Mouse (Mus musculus) erythroblast, embryonic 14.5 days (primary cell): ENCODE data around the gene Mafb. TPM values are rescaled to one million over a fixed set of nuclear protein-coding genes. Genes with fewer than 3 reads are reported as not detected.

Experiments
- H3K27me3 ChIP-seq: 2 replicates; pipeline ENCODE4 v1.6.1; 2012; ENCODE audit warnings: inconsistent platforms; ENCODE audit not compliant: control insufficient read depth
- H3K36me3 ChIP-seq: 2 replicates; pipeline ENCODE4 v1.6.1; 2012; ENCODE audit warnings: mild to moderate bottlenecking, inconsistent platforms; ENCODE audit not compliant: control insufficient read depth
- H3K4me1 ChIP-seq: 2 replicates; pipeline ENCODE4 v1.6.1; 2012; ENCODE audit warnings: inconsistent platforms; ENCODE audit not compliant: control insufficient read depth
- H3K4me3 ChIP-seq: replicated peaks from 2 replicates; pipeline ENCODE3; 2012; ENCODE audit warnings: moderate library complexity, mild to moderate bottlenecking, inconsistent platforms
- H3K9me3 ChIP-seq: 2 replicates; pipeline ENCODE4 v1.6.1; 2012; ENCODE audit warnings: low read length, inconsistent platforms, mixed read lengths; ENCODE audit not compliant: control insufficient read depth
- GATA1 ChIP-seq: IDR thresholded peaks from 2 replicates; pipeline ENCODE4 v1.6.1; 2012; ENCODE audit warnings: low read length, inconsistent platforms, mixed read lengths
- TAL1 ChIP-seq: IDR thresholded peaks from 3 replicates; pipeline ENCODE4 v1.6.1; 2012; ENCODE audit warnings: low read length, inconsistent platforms, mixed read lengths
- polyA plus RNA-seq: library from polyadenylated mRNA; stranded (reverse); fragments of >175 nt; gene quantifications from 2 replicates; pipeline ENCODE4 v1.2.3, GENCODE M21; 2012

Mafb gene
- polyA plus RNA-seq, 1 experiment, result 0.28 TPM

DNA sequence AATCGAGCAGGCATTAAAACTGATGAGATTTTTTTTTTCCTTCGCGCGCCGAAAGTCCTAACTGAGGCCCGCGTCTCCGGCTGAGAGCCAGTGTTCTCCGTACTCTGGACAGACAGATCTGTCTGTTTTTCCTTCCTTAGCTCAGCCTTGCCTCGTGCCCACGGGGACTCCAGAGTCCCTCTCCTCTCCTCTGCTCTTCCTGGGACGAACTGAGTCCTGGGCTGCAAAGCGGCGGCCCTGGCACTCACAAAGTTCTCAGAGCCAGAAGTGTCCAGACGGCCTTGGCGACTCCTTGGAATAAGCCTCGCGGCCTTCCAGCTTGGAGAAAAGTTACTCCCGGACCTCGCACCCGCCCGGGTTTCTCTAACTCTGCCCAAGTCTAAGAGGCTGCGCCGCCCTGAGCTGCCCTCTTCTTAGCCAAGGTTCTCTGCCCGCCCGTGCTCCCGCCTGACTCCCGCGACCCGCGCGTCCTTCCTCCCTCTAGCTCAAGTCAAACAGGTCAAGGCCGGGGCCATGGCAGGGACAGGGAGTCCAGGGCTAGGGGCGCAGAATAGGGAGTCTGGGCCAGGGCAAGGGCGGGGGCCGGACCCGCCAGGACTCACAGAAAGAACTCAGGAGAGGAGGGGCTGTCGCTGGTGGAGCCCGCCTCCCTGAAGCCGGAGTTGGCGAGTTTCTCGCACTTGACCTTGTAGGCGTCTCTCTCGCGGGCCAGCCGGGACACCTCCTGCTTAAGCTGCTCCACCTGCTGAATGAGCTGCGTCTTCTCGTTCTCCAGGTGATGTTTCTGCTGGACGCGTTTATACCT lies 1.6 kb downstream of the Mafb start:
- Histone ChIP-seq H3K36me3 (no peaks in the 10 kb centered on the region), H3K4me1 (peaks cover 3% of the 10 kb centered on the region; the same call in 1 of the 2 replicates), H3K27me3 (peaks cover 100% of the 10 kb centered on the region), H3K9me3 (peaks cover 6% of the 10 kb centered on the region; the same call in 1 of the 2 replicates), H3K4me3 (peak overlapping the region; percentile 44)
- TF ChIP-seq TAL1 (no peak), GATA1 (no peak)

DNA sequence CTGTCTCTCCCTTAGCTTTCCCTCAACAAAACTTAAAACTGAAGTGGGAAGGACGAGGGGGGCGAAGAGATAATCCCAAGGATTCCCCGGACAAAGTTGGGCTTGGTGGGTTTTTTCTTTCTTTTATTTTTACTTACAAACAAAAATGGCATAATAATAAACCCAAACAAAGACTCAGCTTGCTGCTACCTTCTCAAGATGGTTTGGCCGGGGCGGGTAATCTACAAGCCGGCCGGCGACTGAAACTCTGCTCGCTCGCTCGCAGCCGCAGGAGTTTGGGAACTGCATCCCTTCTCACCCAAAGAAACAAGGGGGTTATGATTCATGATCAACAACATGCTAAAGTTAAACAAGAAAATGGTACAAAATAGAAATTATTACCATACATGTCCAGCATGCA lies 2.2 kb downstream of the Mafb start:
- Histone ChIP-seq H3K27me3 (peaks cover 100% of the 10 kb centered on the region), H3K36me3 (no peaks in the 10 kb centered on the region), H3K4me3 (no peak overlapping the region), H3K9me3 (peaks cover 6% of the 10 kb centered on the region; the same call in 1 of the 2 replicates), H3K4me1 (peaks cover 3% of the 10 kb centered on the region; the same call in 1 of the 2 replicates)
- TF ChIP-seq TAL1 (no peak), GATA1 (no peak)

DNA sequence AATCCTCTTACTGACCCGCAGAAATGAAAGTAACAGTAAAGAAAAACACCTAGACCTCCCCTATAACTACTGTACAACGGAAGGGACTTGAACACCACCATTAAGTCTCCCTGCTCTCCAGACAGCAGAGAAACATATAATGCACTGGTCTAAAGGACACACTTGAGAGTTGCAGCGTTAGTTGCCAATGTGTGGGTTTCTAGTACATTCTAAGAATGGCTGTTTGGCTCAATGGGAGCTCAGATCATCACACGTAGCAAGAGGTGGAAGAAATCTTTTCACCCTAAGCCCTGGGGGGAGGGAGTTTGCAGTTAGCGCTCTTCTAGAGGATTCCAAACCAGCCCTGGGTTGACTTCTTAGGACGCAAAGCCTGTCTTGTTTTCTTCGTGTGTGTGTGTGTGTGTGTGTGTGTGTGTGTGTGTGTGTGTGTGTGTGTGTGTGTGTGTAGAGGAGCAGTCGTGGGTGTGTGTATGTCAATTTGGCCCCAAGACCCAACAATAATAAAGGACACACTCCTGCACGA lies 2.7 kb downstream of the Mafb start:
- H3K4me3 ChIP-seq, result no peak overlapping the region
- H3K36me3 ChIP-seq, result no peaks in the 10 kb centered on the region
- H3K4me1 ChIP-seq, result peaks cover 3% of the 10 kb centered on the region; the same call in 1 of the 2 replicates
- TF ChIP-seq GATA1 (no peak), TAL1 (no peak)
- H3K27me3 ChIP-seq, result peaks cover 97% of the 10 kb centered on the region
- peaks cover 6% of the 10 kb centered on the region; the same call in 1 of the 2 replicates for H3K9me3 ChIP-seq

DNA sequence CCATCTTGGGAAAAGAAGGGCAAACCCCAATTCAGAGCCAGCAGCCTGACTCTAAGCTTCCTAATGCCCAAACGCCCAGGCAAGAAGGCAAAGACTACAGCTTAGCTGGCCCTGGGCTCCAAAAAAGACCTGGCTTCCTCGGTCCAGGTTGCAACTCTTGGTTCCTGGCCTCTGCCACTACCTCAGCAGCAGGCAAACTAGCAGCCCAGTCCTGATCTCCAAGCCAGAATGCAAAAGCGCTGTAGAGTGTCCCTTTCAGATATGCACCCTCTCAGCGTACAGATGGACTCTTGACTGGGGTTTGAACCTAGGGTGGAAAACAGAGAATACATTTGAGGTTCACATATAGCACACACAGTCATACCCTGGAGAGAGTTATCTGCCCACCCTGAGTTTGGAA lies 3.7 kb downstream of the Mafb start:
- no peak for TF ChIP-seq GATA1
- no peak for TF ChIP-seq TAL1
- Histone ChIP-seq H3K27me3 (peaks cover 96% of the 10 kb centered on the region), H3K4me1 (peaks cover 3% of the 10 kb centered on the region; the same call in 1 of the 2 replicates), H3K4me3 (no peak overlapping the region), H3K36me3 (no peaks in the 10 kb centered on the region), H3K9me3 (peaks cover 6% of the 10 kb centered on the region; the same call in 1 of the 2 replicates)

DNA sequence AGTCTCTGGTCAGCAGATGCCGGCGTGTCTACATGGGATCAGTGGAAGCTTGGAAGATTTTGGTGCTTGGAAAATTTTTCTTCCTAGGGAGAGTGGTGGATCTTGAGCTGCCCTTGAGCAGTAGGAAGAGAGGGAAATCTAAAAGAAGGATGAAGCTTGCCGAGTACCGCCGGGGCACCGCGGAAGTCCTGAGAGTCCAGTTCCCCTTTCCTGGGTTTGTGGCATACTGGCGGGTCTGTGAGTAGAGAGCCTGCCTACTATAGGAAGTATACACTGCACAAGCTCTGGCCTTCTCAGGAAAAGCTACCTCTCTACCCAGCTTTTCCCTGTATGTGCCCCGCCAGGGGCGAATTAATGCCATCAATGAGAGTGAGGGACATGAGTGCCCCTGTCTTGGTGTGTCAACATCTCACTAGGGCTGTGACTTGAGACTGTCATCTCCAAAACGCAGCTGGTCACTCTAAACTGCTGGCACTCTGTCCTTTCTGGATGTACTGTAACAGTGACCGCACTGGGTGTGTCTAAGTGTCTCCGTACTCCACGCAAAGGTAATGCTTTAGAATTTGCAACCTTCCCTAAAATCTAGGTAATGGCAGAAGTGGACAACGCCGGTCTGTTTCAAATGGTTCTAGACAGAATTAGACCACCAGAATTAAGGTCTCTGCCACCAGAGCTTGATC lies 5.3 kb downstream of the Mafb start:
- Histone ChIP-seq H3K36me3 (no peaks in the 10 kb centered on the region), H3K9me3 (peaks cover 6% of the 10 kb centered on the region; the same call in 1 of the 2 replicates), H3K27me3 (peaks cover 83% of the 10 kb centered on the region), H3K4me1 (no peaks in the 10 kb centered on the region; the same call in 1 of the 2 replicates), H3K4me3 (no peak overlapping the region)
- TF ChIP-seq GATA1, result no peak
- no peak for TF ChIP-seq TAL1

DNA sequence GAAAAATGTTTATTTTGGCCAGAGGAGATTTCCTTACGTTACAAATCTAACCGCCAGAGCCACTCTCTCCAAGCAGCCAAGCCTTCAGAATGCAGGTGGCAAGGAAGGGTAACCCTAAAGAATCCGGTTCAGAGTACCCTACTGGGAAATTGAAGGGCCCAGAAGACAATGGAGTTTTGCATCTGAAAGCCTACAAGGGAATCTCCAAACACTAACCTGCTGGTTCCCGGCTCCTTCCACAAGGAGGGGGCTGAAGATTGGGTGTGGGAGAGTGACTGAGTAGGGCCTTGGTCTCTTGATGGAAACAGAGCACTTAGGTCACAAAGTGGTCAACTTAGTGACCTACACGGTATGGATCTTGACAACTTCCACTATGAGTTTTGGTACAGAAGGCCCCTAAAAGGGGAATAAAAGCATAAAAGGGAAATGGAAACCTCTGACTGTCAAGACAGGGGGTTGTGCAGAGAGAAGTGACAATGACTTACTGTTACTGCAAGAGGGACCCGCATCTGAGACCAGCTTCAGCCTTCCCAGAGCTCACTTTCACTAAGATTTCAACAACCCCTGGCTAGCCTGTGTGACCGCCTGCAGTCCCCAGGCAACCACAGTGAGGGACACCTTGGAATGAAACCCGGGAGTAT lies 6.5 kb downstream of the Mafb start:
- H3K4me3 ChIP-seq, result no peak overlapping the region
- H3K36me3 ChIP-seq, result no peaks in the 10 kb centered on the region
- no peaks in the 10 kb centered on the region for H3K4me1 ChIP-seq
- H3K9me3 ChIP-seq, result no peaks in the 10 kb centered on the region
- peaks cover 71% of the 10 kb centered on the region for H3K27me3 ChIP-seq
- TF ChIP-seq GATA1, result no peak
- TF ChIP-seq TAL1, result no peak

DNA sequence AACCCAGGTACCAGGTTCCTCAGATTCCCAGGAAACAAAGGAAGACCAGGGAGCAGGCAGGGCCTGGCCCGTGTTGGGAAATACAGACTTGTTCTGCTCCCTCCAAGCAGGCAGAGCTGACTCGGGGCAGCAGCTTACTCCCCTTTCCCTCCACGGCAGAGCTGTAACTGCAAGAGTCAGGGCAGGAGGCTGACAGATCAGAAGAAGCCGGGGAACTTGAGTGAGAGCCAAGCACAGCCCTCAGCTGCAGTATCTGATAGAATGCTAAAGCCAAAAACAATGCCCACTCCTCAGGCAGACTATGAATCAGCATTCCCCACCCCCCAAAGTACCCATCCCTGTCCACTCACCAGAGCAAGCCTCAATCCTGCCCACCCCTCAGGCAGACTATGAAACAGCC lies 8.0 kb downstream of the Mafb start:
- H3K27me3 ChIP-seq, result peaks cover 56% of the 10 kb centered on the region
- no peak overlapping the region for H3K4me3 ChIP-seq
- no peaks in the 10 kb centered on the region for H3K36me3 ChIP-seq
- H3K9me3 ChIP-seq, result no peaks in the 10 kb centered on the region
- H3K4me1 ChIP-seq, result no peaks in the 10 kb centered on the region
- no peak for TF ChIP-seq GATA1
- no peak for TF ChIP-seq TAL1

DNA sequence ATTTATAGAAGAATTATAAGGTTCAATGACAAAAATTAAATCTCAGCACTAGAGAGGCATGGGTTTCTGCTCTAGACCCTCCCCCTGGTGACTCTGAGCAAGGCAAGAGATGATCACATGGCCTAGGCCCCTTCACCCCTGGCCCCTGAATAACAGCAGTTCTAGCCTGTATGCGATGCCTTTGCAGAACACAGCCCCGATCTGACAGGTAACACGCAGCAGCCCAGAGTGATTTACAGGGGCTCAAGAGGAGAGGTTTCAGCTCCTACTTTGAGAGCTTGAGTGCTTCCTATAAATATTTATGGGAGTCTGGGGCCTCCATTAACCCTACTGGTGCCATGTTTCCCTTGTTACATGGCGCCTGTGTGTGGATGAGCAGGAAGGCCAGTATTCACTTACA lies 9.4 kb downstream of the Mafb start:
- Histone ChIP-seq H3K4me1 (no peaks in the 10 kb centered on the region), H3K27me3 (peaks cover 42% of the 10 kb centered on the region), H3K9me3 (no peaks in the 10 kb centered on the region), H3K36me3 (no peaks in the 10 kb centered on the region), H3K4me3 (no peak overlapping the region)
- TF ChIP-seq TAL1 (no peak), GATA1 (no peak)

DNA sequence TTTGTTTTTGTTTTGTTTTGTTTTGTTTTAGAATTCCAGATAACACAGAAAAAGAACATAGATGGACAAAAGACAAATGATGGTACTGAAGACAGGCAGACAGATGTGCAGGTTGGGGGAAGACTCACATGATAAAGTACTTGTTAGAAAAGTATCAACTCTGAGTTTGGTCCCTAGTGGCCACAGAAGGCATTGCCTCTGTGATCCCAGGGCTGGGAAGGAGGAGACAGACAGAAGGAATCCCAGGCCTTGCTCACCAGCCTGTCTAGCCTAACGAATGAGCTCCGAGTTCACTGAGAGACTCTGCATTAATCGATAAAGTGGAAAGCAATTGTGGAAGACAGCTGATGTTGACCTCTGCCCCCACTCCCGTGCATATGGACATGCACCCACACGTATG lies 10.7 kb downstream of the Mafb start:
- TF ChIP-seq GATA1 (no peak), TAL1 (no peak)
- peaks cover 29% of the 10 kb centered on the region for H3K27me3 ChIP-seq
- no peak overlapping the region for H3K4me3 ChIP-seq
- H3K4me1 ChIP-seq, result no peaks in the 10 kb centered on the region
- H3K36me3 ChIP-seq, result no peaks in the 10 kb centered on the region
- no peaks in the 10 kb centered on the region for H3K9me3 ChIP-seq
